ENCODE assay signal across 24 mouse cellular contexts in the genomic region with DNA sequence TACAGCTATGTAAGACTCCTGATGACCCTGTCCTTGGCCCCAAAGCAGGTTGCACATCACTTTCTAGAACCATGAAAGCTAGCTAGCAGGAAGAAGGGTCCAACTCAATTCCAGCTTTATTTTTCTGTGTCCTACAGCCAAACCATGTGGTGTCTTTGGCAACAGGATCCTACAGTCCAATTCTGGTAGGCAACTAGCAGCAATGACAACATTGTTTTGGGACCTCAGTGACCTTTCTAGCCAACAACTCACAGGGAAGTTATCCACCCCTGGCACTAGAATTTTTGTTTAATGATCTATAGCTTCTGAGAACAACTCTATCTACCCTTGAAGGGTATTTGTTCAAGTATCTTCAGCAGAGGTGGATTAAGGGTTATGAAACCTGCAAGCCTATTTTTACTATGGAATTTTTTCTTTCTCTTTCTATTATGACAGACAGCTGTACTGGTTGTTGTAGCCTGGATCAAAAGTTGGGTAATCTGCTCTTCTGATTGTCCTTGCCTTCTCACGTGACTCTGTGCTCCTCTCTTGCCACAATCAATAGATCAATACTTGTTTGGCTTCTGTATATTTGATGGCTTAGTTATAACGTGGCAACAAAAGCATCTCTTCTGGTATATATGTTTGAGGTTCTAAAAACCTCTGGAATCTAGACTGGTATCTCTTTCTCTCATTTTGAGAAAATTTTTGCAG.
DNase-seq lines count a peak whose midpoint lies in the region; ATAC-seq and TF ChIP-seq lines count a peak whose summit lies in the region.
"Had no signal": no experiment of that assay in that cellular context is flagged by ENCODE, and none has a peak within 500 bp of the region (broad histone marks: within the 10 kb centered on the region; RNA-seq: fewer than 3 reads in every experiment).

No protein-coding gene starts in this region.

- no peak for TF ChIP-seq CTCF in liver, adult 2 months (IDR thresholded peaks at IDR 0.05; ENCODE audit: low read depth, low read length)

- peaks cover 11% of the 10 kb centered on the region for H3K27me3 ChIP-seq in liver, adult 2 months (ENCODE audit: control insufficient read depth, insufficient read depth, low read length)
- no peaks in the 10 kb centered on the region for H3K27me3 ChIP-seq in liver, embryonic 12.5 days (replicated peaks)
- H3K27me3 ChIP-seq: embryonic facial prominence, embryonic 13.5 days; embryonic facial prominence, embryonic 15.5 days; Patski had no signal

- no peak overlapping the region for H3K4me2 ChIP-seq in liver, embryonic 12.5 days
- H3K4me2 ChIP-seq: embryonic facial prominence, embryonic 13.5 days; embryonic facial prominence, embryonic 15.5 days; forebrain, embryonic 12.5 days had no signal

- no peak overlapping the region for H3K4me3 ChIP-seq in liver, adult 2 months (ENCODE audit: insufficient read depth, low read depth, low read length)
- H3K4me3 ChIP-seq in liver, embryonic 12.5 days: no peak overlapping the region
- H3K4me3 ChIP-seq: embryonic facial prominence, embryonic 13.5 days; embryonic facial prominence, embryonic 15.5 days; erythroblast, embryonic 14.5 days; forebrain, embryonic 10.5 days; forebrain, embryonic 12.5 days had no signal

- ATAC-seq in liver, embryonic 12.5 days: no peak
- ATAC-seq: activated CD4-positive, CD25-positive, alpha-beta regulatory T cell, adult 4 months; forebrain, embryonic 14.5 days; forebrain, embryonic 16.5 days; Patski had no signal

- no peaks in the 10 kb centered on the region for H3K9me3 ChIP-seq in liver, embryonic 12.5 days (replicated peaks)
- H3K9me3 ChIP-seq: embryonic facial prominence, embryonic 13.5 days; embryonic facial prominence, embryonic 15.5 days; forebrain, embryonic 10.5 days; forebrain, embryonic 12.5 days had no signal

- no peak for TF ChIP-seq POLR2A in liver, adult 2 months (IDR thresholded peaks at IDR 0.05; ENCODE audit: extremely low read depth, insufficient read depth, low read length)

- no peaks in the 10 kb centered on the region for H3K36me3 ChIP-seq in liver, adult 2 months (ENCODE audit: control insufficient read depth, insufficient read depth, low read length)
- no peaks in the 10 kb centered on the region for H3K36me3 ChIP-seq in liver, embryonic 12.5 days
- H3K36me3 ChIP-seq: embryonic facial prominence, embryonic 13.5 days; embryonic facial prominence, embryonic 15.5 days; forebrain, embryonic 10.5 days; forebrain, embryonic 12.5 days had no signal

- H3K9ac ChIP-seq in liver, adult 2 months (ENCODE audit: low read depth, low read length): no peak overlapping the region
- no peak overlapping the region for H3K9ac ChIP-seq in liver, embryonic 12.5 days
- H3K9ac ChIP-seq: embryonic facial prominence, embryonic 13.5 days; embryonic facial prominence, embryonic 15.5 days; forebrain, embryonic 12.5 days had no signal

- DNase-seq in liver, adult 2 months (ENCODE audit: extremely low read depth, low read depth, low spot score): peak; percentile 92
- DNase-seq in NIH3T3 (ENCODE audit: low read depth) (peak; percentile 47), adipocyte (ENCODE audit: low spot score) (peak; percentile 35)
- DNase-seq in left cerebral cortex, adult 18-20 months (ENCODE audit: low spot score in 2 of 2): no peak
- DNase-seq: adrenal gland, adult 2 months; adrenal gland, postnatal 10 days; adrenal gland, postnatal 25 days; cerebellum, adult 11 months; cerebellum, adult 18-20 months; cerebellum, adult 8-10 months; cerebellum, adult 9-11 months; cerebellum, postnatal 14 days; cerebellum, postnatal 36 days; embryo, embryonic 11 days had no signal

- H3K27ac ChIP-seq in liver, adult 2 months (replicated peaks; ENCODE audit: insufficient read depth, low read depth, low read length): no peak overlapping the region
- H3K27ac ChIP-seq in liver, embryonic 12.5 days: no peak overlapping the region
- H3K27ac ChIP-seq: embryonic facial prominence, embryonic 13.5 days; embryonic facial prominence, embryonic 15.5 days; forebrain, embryonic 10.5 days; forebrain, embryonic 12.5 days had no signal

- H3K79me2 ChIP-seq in liver, adult 2 months (ENCODE audit: control insufficient read depth, insufficient read depth, low read length): no peaks in the 10 kb centered on the region

- 18% methylated on average over 2 of the region's 2 CpGs for WGBS in liver, adult 2 months
- 35% methylated on average over 2 of the region's 2 CpGs for WGBS in liver, embryonic 12.5 days (ENCODE audit: insufficient replicate concordance)

- peaks cover 4% of the 10 kb centered on the region for H3K4me1 ChIP-seq in liver, adult 2 months (ENCODE audit: control insufficient read depth, insufficient read depth, low read length)
- H3K4me1 ChIP-seq in liver, embryonic 12.5 days: no peaks in the 10 kb centered on the region
- H3K4me1 ChIP-seq: embryonic facial prominence, embryonic 13.5 days; embryonic facial prominence, embryonic 15.5 days; forebrain, embryonic 10.5 days; forebrain, embryonic 12.5 days had no signal

Comparison
In these comparisons a context has a peak if more than half of its experiments do, and no peak if none do; other contexts are left out.
1. DNase-seq: peak in liver, adult 2 months (single experiment), NIH3T3 (single experiment) and adipocyte (single experiment); none in left cerebral cortex, adult 18-20 months (0 of 2).